Mouse (Mus musculus) ES-E14 (cell line): Measurements from ENCODE around the gene Btbd19. TPM values are rescaled to one million over a fixed set of nuclear protein-coding genes. Genes with fewer than 3 reads are reported as not detected.
A peak's percentile ranks its signal among the peaks of the same experiment; 100 is the strongest.

Experiments used
- DNase-seq: peaks from one replicate; pipeline ENCODE4 v3.0.0-alpha.2; 2013; ENCODE audit warnings: low read depth, low spot score
- H3K27ac ChIP-seq: 2 replicates; pipeline ENCODE4 v1.5.1; 2012; ENCODE audit warnings: low read depth, mild to moderate bottlenecking, low read length, moderate library complexity, mixed read lengths; ENCODE audit not compliant: poor library complexity, insufficient read depth, severe bottlenecking
- H3K36me3 ChIP-seq: 2 replicates; pipeline ENCODE4 v1.6.1; 2012; ENCODE audit warnings: mild to moderate bottlenecking, low read length, moderate library complexity, mixed read lengths; ENCODE audit not compliant: control insufficient read depth, poor library complexity, insufficient read depth, severe bottlenecking
- H3K4me1 ChIP-seq, 2 experiments: fragments of 150-350 bp in 1 of 2; sonication (generic) in 1 of 2; 2 replicates each; pipeline ENCODE4 v1.6.1; 2012; ENCODE audit warnings: low read length in 2 of 2, mild to moderate bottlenecking in 1 of 2, mixed read lengths in 1 of 2; ENCODE audit not compliant: control insufficient read depth in 2 of 2, insufficient read depth in 2 of 2, poor library complexity in 1 of 2
- H3K4me3 ChIP-seq, 2 experiments: fragments of 150-350 bp in 1 of 2; sonication (generic) in 1 of 2; 2 replicates each; pipeline ENCODE4 v1.5.1; 2012; ENCODE audit warnings: low read length in 2 of 2, low read depth in 1 of 2, mild to moderate bottlenecking in 1 of 2, mixed read lengths in 1 of 2; ENCODE audit not compliant: insufficient read depth in 1 of 2, poor library complexity in 1 of 2, severe bottlenecking in 1 of 2
- H3K9ac ChIP-seq: 2 replicates; pipeline ENCODE4 v1.6.1; 2012; ENCODE audit warnings: low read depth, mild to moderate bottlenecking, low read length, mixed read lengths; ENCODE audit not compliant: poor library complexity, insufficient read depth, severe bottlenecking
- H3K9me3 ChIP-seq: fragments of 150-350 bp; sonication (generic); 2 replicates; pipeline ENCODE4 v1.6.1; 2012; ENCODE audit warnings: low read depth, mild to moderate bottlenecking, low read length; ENCODE audit not compliant: control insufficient read depth, insufficient read depth
- CHD2 ChIP-seq: IDR thresholded peaks from 2 replicates; pipeline ENCODE4 v1.6.1; 2014; ENCODE audit warnings: mild to moderate bottlenecking, low read depth, low read length, inconsistent platforms
- HCFC1 ChIP-seq: IDR thresholded peaks from 2 replicates; pipeline ENCODE4 v1.6.1; 2012; ENCODE audit warnings: low read length, inconsistent platforms, borderline replicate concordance; ENCODE audit not compliant: insufficient read depth
- MAFK ChIP-seq: IDR thresholded peaks from 2 replicates; pipeline ENCODE4 v1.6.1; 2014; ENCODE audit warnings: mild to moderate bottlenecking, low read depth, low read length, inconsistent platforms; ENCODE audit not compliant: insufficient read depth
- ZC3H11A ChIP-seq: IDR thresholded peaks from 2 replicates; pipeline ENCODE4 v1.6.1; 2012; ENCODE audit warnings: low read depth, mild to moderate bottlenecking, inconsistent platforms, low read length, borderline replicate concordance
- ZNF384 ChIP-seq: IDR thresholded peaks from 2 replicates; pipeline ENCODE4 v1.6.1; 2012; ENCODE audit warnings: low read depth, low read length, inconsistent platforms
- in situ Hi-C, 2 experiments: fragments of 600-800 bp; cut with MboI; formaldehyde crosslinking; loops; one replicate each; pipeline ENCODE4 v1.15.1; 2025; ENCODE audit warnings: low sequenced_read_pairs in 2 of 2, inconsistent platforms in 1 of 2; ENCODE audit not compliant: unreplicated experiment in 2 of 2
- total RNA-seq: library from RNA; depleted of rRNA; stranded (reverse); fragments of 300-350 nt; gene quantifications from 2 replicates; pipeline ENCODE4 v1.2.3, GENCODE M21; 2012

Gene Btbd19
- total RNA-seq, 1 experiment, result 51.2 TPM

DNA sequence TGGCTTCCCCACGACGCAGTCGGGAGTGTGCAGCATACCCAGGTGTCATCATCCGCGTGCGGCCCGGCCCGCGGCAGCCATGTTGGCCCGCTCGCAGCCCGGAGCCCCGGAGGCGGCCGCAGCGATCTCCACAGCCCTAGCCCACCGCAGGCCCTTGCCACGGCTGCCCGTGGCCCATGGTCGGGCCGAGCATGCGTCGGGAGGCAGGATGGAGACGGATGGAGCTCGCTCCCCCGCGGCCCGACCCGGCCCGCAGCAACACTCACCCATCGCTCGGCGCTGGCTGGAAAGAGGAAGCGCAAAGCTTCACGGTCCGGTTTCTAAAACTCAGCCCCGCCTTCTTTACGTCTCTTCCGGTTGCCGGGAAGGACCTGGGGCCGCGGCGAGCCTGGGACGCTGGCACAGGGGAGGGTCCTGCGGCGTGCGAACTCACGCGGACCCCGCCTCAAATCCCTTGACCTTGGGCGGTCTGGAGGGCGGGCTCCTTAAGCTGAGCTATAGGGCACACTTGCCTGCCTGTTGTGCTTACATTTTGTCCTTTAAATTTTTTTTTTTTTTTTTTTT is 30.3 kb upstream of the Btbd19 start, which contains the start of gene Rps8:
Gene Rps8 (minus strand): TSS at position 452 of the 564 bp plus-strand sequence.
- peaks cover 57% of the 10 kb centered on the region for H3K36me3 ChIP-seq
- peak within 1 kb of the TSS; percentile 85 to 96 for H3K4me3 ChIP-seq
- peaks cover 0 to 7% of the 10 kb centered on the region in 2 experiments; a peak in 2 of 4 replicates for H3K4me1 ChIP-seq
- in situ Hi-C loops, result no loop called here
- H3K9me3 ChIP-seq, result no peaks in the 10 kb centered on the region
- H3K27ac ChIP-seq, result peak within 1 kb of the TSS; percentile 92
- H3K9ac ChIP-seq, result peak within 1 kb of the TSS; percentile 97
- no peak for DNase-seq
- TF ChIP-seq CHD2 (no peak), MAFK (0 out of 2 replicates have a peak, but pooled peaks have one; percentile 25), ZNF384 (peak; percentile 97), ZC3H11A (no peak), HCFC1 (0 out of 2 replicates have a peak, but pooled peaks have one; percentile 41)

DNA sequence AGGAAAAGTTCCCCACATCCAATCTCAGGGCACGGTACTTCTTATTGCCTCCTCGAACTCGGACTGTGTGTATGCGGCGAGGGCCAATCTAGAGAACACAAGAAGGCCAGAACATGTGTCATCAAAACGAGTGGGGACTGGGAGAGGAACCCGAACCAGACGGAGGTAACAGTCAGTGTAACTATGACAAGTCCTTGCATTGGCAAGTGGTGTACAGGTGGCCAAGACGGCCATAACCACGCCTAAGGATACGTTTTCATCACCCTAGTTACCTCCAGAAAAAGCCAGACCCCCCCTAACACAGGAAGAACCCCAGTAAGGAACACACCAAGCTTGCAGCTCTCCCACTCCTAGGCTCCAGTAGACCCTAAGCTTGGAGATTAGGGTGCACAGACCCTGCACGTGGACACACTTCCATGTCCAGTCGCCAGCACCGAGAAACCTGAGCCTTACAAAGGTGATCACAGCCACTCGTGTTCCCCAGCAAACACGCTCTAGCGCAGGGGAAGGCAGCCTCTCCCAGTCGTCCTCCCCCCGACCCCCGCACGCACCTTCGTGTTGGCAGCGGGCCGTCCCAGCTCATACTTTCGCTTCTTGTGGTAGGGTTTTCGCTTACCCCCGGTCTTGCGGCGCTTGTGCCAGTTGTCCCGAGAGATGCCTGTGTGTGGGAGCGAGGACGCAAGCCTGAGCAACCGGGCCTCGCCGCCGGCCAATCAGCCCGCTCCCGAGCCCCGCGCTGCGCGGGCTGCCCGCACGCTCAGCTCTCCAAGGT is 29.7 kb upstream of the Btbd19 start:
- in situ Hi-C loops, result no loop called here
- peak overlapping the region; percentile 85 to 96 for H3K4me3 ChIP-seq

GRCm38 (mm10) chr4:117152714-117153113 is 27.2 kb upstream of the Btbd19 start:
- Histone ChIP-seq H3K4me1 (peaks cover 0 to 5% of the 10 kb centered on the region in 2 experiments; a peak in 2 of 4 replicates), H3K9ac (peak overlapping the region; percentile 97; the same call in 1 of the 2 replicates), H3K4me3 (peak overlapping the region; percentile 85 to 96), H3K27ac (peak overlapping the region; percentile 32), H3K9me3 (no peaks in the 10 kb centered on the region), H3K36me3 (peaks cover 58% of the 10 kb centered on the region)
- peak; percentile 54; the same call in 1 of the 2 replicates for TF ChIP-seq HCFC1
- TF ChIP-seq ZC3H11A, result no peak
- in situ Hi-C loops, result no loop called here
- DNase-seq, result no peak

More for the DNA sequence above, 29.7 kb upstream of the Btbd19 start:
- TF ChIP-seq ZC3H11A, result no peak
- TF ChIP-seq MAFK, result no peak
- TF ChIP-seq HCFC1, result no peak
- no peak for TF ChIP-seq CHD2
- Histone ChIP-seq H3K9ac (peak overlapping the region; percentile 97), H3K36me3 (peaks cover 60% of the 10 kb centered on the region), H3K4me1 (peaks cover 0 to 5% of the 10 kb centered on the region in 2 experiments; a peak in 2 of 4 replicates), H3K9me3 (no peaks in the 10 kb centered on the region), H3K27ac (peak overlapping the region; percentile 92)
- DNase-seq, result no peak

- Histone ChIP-seq H3K4me1 (peaks cover 0 to 7% of the 10 kb centered on the region in 2 experiments; a peak in 2 of 4 replicates), H3K9me3 (no peaks in the 10 kb centered on the region), H3K9ac (peak overlapping the region; percentile 19; the same call in 1 of the 2 replicates), H3K4me3 (peak overlapping the region in 1 of 2 experiments; percentile 35; a peak in 2 of 4 replicates), H3K36me3 (peaks cover 58% of the 10 kb centered on the region), H3K27ac (no peak overlapping the region; the same call in 1 of the 2 replicates)
- no peak for DNase-seq
- in situ Hi-C loops, result no loop called here
- TF ChIP-seq HCFC1 (no peak), CHD2 (peak; percentile 25; the same call in 1 of the 2 replicates)
Observed at GRCm38 (mm10) chr4:117151416-117151815, 25.9 kb upstream of the Btbd19 start.
